Mouse (Mus musculus) lung, postnatal 0 days (tissue): Measurements from ENCODE around the gene Timeless.

Experiments used
- CTCF ChIP-seq: IDR thresholded peaks from 2 replicates; pipeline ENCODE4 v1.5.1; 2016; ENCODE audit warnings: antibody characterized with exemption, mild to moderate bottlenecking
- EP300 ChIP-seq: IDR thresholded peaks from 2 replicates; pipeline ENCODE4 v1.6.1; 2016; ENCODE audit warnings: antibody characterized with exemption, mild to moderate bottlenecking, control low read depth

DNA sequence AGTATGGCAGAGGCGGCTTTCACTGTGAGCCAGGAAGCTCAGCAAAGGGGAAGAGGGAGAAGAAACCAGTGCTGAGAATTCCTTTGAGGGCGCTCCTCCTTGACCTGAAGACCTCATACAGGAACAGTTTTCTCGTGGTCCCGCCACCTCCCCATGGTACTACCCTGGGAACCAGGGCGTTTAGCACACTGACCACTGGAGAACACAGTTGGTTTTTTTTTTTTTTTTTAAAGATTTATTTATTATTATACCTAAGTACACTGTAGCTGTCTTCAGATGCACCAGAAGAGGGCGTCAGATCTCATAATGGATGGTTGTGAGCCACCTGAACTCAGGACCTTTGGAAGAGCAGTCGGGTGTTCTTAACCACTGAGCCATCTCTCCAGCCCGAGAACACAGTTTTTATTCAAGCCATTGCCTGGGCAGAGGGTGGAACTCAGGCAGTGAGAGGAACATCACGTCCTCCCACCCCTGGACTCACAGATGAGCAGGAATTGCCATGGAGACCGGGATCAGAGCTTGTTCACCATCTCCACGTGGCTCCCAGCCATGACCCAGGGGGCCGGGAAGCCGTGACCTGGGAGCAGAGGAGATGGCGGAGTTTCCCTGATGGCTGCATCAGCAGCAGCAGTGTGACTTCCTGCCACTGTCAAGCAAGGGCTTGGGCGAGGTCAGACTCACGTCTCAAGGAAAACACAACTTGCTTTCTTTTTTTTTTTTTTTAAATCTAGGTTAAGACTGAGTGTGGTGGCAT, 10.2 kb upstream of the Timeless start:
- TF ChIP-seq CTCF (no peak), EP300 (no peak)
